Mouse (Mus musculus) gastrocnemius, adult 2 months (tissue): Measurements from ENCODE around the gene Prpf19. TPM values are rescaled to one million over a fixed set of nuclear protein-coding genes. Genes with fewer than 3 reads are reported as not detected.

ENCODE experiments used
- DNase-seq: peaks from one replicate; pipeline ENCODE4 v3.0.0; 2022
- H3K27ac ChIP-seq: fragments of 200-600 bp; 2 replicates; pipeline ENCODE4 v1.8.1; 2022; ENCODE audit warnings: mild to moderate bottlenecking
- H3K4me3 ChIP-seq: fragments of 200-600 bp; 2 replicates; pipeline ENCODE4 v1.8.1; 2022; ENCODE audit warnings: mild to moderate bottlenecking, moderate library complexity
- CTCF ChIP-seq: fragments of 200-600 bp; IDR thresholded peaks from 2 replicates; pipeline ENCODE4 v1.8.1; 2022; ENCODE audit warnings: antibody characterized with exemption, mild to moderate bottlenecking, moderate library complexity
- intact Hi-C: fragments of 180-260 bp; cut with DNase I; formaldehyde crosslinking; loops from one replicate; pipeline ENCODE4 v1.15.1; 2025
- long read RNA-seq, 2 experiments: library from polyadenylated mRNA; stranded (forward); transcript quantifications; one replicate each; pipeline ENCODE4 v2.0.0; 2021
- total RNA-seq, 2 experiments: library from RNA; stranded (reverse); gene quantifications; 2 replicates each; pipeline ENCODE4 v1.2.3; 2021

Gene Prpf19
- total RNA-seq: 100 to 1,000 TPM; 150 to 184 TPM
- long read RNA-seq, experiment 1, full-length matches to known transcripts: 3 of 6 reads
- long read RNA-seq, experiment 1, partial matches to known transcripts: 3 of 6 reads
- long read RNA-seq, experiment 1, other reads (novel, unspliced or antisense): 0 of 6 reads
- long read RNA-seq, experiment 2, full-length matches to known transcripts: 5 of 13 reads
- long read RNA-seq, experiment 2, partial matches to known transcripts: 7 of 13 reads
- long read RNA-seq, experiment 2, other reads (novel, unspliced or antisense): 1 of 13 reads

- no peak for TF ChIP-seq CTCF
- intact Hi-C loops: loop anchor here (1.0 kb wide), 1 partner anchor 14 kb away; no protein-coding TSS in a partner anchor
Observed at GRCm38 (mm10) chr19:10895016-10895528, at the start of gene Prpf19. Prpf19 (plus strand) TSS chr19:10895231.

GRCm38 (mm10) chr19:10845454-10845853, 49.6 kb upstream of the Prpf19 start:
- Histone ChIP-seq H3K27ac (no peak overlapping the region), H3K4me3 (no peak overlapping the region)
- DNase-seq: no peak
- no peak for TF ChIP-seq CTCF
- intact Hi-C loops: no loop called here

More at GRCm38 (mm10) chr19:10895016-10895528, at the start of gene Prpf19:
- Histone ChIP-seq H3K4me3 (peak within 1 kb of the TSS; percentile 99), H3K27ac (peak within 1 kb of the TSS; percentile 97)
- peak; percentile 98 for DNase-seq

- H3K27ac ChIP-seq: no peak overlapping the region
- DNase-seq: no peak
- no peak for TF ChIP-seq CTCF
- intact Hi-C loops: no loop called here
- H3K4me3 ChIP-seq: no peak overlapping the region
Observed at GRCm38 (mm10) chr19:10846150-10846549, 48.9 kb upstream of the Prpf19 start.

GRCm38 (mm10) chr19:10847311-10848087, 47.5 kb upstream of the Prpf19 start:
- DNase-seq: peak; percentile 39
- no peak overlapping the region for H3K27ac ChIP-seq
- no peak for TF ChIP-seq CTCF
- no peak overlapping the region for H3K4me3 ChIP-seq
- intact Hi-C loops: no loop called here

- no peak for DNase-seq
- no peak overlapping the region for H3K27ac ChIP-seq
- H3K4me3 ChIP-seq: no peak overlapping the region
- intact Hi-C loops: no loop called here
- no peak for TF ChIP-seq CTCF
Observed at GRCm38 (mm10) chr19:10855422-10855821, 39.6 kb upstream of the Prpf19 start.

- DNase-seq: no peak
- intact Hi-C loops: no loop called here
- H3K4me3 ChIP-seq: no peak overlapping the region
- no peak for TF ChIP-seq CTCF
- H3K27ac ChIP-seq: no peak overlapping the region
Observed at GRCm38 (mm10) chr19:10856520-10856919, 38.5 kb upstream of the Prpf19 start.

- Histone ChIP-seq H3K27ac (no peak overlapping the region), H3K4me3 (no peak overlapping the region)
- DNase-seq: no peak
- no peak for TF ChIP-seq CTCF
- intact Hi-C loops: no loop called here
Observed at GRCm38 (mm10) chr19:10860072-10860497, 34.9 kb upstream of the Prpf19 start.

GRCm38 (mm10) chr19:10866351-10866750, 28.7 kb upstream of the Prpf19 start:
- Histone ChIP-seq H3K27ac (no peak overlapping the region), H3K4me3 (no peak overlapping the region)
- intact Hi-C loops: no loop called here
- DNase-seq: no peak
- TF ChIP-seq CTCF: no peak

GRCm38 (mm10) chr19:10867946-10868622, 26.9 kb upstream of the Prpf19 start:
- DNase-seq: no peak
- H3K4me3 ChIP-seq: peak overlapping the region; percentile 77
- no peak overlapping the region for H3K27ac ChIP-seq
- intact Hi-C loops: no loop called here
- TF ChIP-seq CTCF: no peak

- no peak for DNase-seq
- no peak for TF ChIP-seq CTCF
- Histone ChIP-seq H3K4me3 (peak overlapping the region; percentile 77), H3K27ac (no peak overlapping the region)
- intact Hi-C loops: no loop called here
Observed at GRCm38 (mm10) chr19:10868623-10869141, 26.3 kb upstream of the Prpf19 start.

- peak overlapping the region; percentile 76 for H3K27ac ChIP-seq
- peak; percentile 81 for DNase-seq
- intact Hi-C loops: no loop called here
- TF ChIP-seq CTCF: peak; percentile 15; the same call in 1 of the 2 replicates
- peak overlapping the region; percentile 77 for H3K4me3 ChIP-seq
Observed at GRCm38 (mm10) chr19:10869241-10869885, 25.7 kb upstream of the Prpf19 start.
